Mouse (Mus musculus) left cerebral cortex, adult 2 months (tissue): Measurements from ENCODE around the gene Prss33. TPM values are rescaled to one million over a fixed set of nuclear protein-coding genes. Genes with fewer than 3 reads are reported as not detected.

Source experiments
- DNase-seq, 2 experiments: peaks; one replicate each; pipeline ENCODE4 v3.0.0; 2021 to 2022; ENCODE audit warnings: low spot score in 2 of 2, mixed read lengths in 1 of 2; ENCODE audit errors: extremely low spot score in 1 of 2
- H3K27ac ChIP-seq: fragments of 200-600 bp; 2 replicates; pipeline ENCODE4 v1.8.1; 2022
- H3K4me3 ChIP-seq: fragments of 200-600 bp; 2 replicates; pipeline ENCODE4 v1.8.1; 2022
- CTCF ChIP-seq: fragments of 200-600 bp; IDR thresholded peaks from 2 replicates; pipeline ENCODE4 v1.8.1; 2022; ENCODE audit warnings: antibody characterized with exemption, mild to moderate bottlenecking, moderate library complexity
- intact Hi-C: fragments of 180-260 bp; cut with DNase I; formaldehyde crosslinking; loops from one replicate; pipeline ENCODE4 v1.15.1; 2025
- total RNA-seq, 2 experiments: library from RNA; stranded (reverse); gene quantifications; 2 replicates each; pipeline ENCODE4 v1.2.3; 2021

Gene Prss33
- total RNA-seq, 2 experiments from 2014 or later = not detected

DNA sequence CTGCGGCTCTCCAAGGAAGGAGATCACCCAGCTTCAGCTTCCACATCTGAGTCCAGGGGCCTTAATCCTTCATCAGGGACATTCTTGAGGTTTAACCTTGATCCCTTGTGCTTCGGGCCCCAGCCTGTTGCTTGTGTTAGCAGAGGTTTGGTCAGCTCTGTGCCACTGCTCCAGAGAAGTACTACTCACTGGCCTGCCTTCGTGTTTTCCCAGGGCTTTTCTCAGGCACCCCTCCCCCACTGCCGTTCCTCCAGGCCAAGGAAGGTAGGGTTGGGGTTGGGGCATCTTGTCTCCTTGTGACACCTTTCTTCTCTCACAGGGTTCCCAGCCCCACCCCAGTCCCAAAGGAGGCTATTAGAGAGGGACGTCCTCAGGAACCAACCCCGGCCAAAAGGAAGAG lies 13.8 kb downstream of the Prss33 start:
- Histone ChIP-seq H3K4me3 (no peak overlapping the region), H3K27ac (no peak overlapping the region)
- intact Hi-C loops = no loop called here
- DNase-seq = no peak
- TF ChIP-seq CTCF = no peak

DNA sequence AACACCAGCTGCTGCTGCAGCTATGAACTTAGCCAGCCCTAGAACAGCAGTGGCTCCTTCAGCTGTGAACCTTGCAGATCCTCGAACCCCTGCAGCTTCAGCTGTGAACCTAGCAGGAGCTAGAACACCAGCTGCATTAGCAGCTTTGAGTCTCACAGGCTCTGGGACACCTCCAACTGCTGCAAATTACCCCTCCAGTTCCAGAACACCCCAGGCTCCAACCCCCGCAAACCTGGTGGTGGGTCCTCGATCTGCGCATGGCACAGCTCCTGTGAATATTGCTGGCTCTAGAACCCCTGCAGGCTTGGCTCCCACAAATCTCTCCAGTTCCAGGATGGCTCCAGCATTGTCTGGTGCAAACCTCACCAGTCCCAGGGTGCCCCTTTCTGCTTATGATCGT lies 15.1 kb downstream of the Prss33 start:
- TF ChIP-seq CTCF = no peak
- intact Hi-C loops = no loop called here
- Histone ChIP-seq H3K4me3 (no peak overlapping the region), H3K27ac (no peak overlapping the region)
- DNase-seq = no peak

DNA sequence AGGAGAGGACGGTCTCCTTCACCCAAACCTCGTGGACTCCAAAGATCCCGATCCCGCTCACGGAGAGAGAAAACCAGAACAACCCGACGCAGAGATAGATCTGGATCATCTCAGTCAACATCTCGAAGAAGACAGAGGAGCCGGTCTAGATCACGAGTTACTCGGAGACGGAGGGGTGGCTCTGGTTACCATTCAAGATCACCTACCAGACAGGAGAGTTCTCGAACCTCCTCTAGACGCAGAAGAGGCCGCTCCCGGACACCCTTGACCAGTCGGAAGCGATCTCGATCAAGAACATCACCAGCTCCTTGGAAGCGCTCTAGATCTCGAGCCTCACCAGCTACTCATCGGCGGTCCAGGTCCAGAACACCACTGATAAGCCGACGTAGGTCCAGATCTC lies 16.6 kb downstream of the Prss33 start:
- TF ChIP-seq CTCF = no peak
- no peak for DNase-seq
- intact Hi-C loops = no loop called here
- H3K4me3 ChIP-seq = no peak overlapping the region
- H3K27ac ChIP-seq = no peak overlapping the region

DNA sequence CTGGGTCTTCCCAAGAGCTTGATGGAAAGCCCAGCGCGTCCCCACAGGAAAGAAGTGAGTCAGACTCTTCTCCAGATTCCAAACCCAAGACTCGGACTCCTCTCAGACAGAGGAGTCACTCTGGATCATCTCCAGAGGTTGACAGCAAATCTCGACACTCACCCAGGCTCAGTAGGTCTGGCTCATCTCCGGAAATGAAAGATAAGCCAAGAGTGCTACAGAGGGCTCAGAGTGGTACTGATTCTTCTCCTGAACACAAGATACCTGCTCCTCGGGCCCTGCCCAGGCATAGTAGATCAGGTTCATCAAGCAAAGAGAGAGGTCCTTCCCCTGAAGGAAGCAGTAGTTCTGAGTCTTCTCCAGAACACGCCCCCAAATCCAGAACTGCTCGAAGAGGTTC lies 17.3 kb downstream of the Prss33 start:
- no peak for DNase-seq
- TF ChIP-seq CTCF = no peak
- Histone ChIP-seq H3K4me3 (no peak overlapping the region), H3K27ac (no peak overlapping the region)
- intact Hi-C loops = no loop called here

DNA sequence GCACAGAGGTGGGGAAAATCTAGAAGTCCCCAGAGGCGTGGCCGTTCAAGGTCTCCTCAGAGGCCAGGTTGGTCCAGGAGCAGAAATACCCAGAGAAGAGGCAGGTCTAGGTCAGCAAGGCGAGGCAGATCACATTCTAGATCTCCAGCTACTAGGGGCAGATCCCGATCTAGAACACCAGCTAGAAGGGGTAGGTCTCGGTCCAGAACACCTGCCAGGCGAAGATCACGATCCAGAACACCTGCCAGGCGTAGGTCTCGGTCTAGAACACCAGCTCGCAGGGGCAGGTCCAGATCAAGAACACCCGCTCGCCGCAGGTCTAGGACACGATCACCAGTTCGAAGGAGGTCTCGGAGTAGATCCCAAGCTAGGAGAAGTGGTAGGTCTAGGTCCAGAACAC lies 20.2 kb downstream of the Prss33 start:
- intact Hi-C loops = no loop called here
- DNase-seq = no peak
- TF ChIP-seq CTCF = no peak
- Histone ChIP-seq H3K27ac (no peak overlapping the region), H3K4me3 (no peak overlapping the region)

DNA sequence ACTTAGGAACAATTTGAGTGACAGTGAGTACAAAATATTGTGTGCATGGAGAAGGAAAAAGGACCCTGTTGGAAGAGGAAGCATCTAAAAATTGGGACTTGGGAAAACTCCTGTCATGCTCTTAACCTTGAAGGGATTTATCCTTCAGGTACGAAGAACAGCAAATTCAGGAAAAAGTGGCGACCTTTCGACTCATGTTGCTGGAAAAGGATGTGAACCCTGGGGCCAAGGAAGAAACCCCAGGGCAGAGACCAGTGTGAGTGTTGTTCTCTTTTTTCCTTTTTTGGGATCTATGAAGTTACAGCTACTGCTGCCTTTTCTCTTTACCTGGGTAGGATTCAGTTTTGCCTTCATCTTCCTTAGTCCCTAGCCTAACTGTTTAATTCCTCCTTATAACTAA lies 27.9 kb downstream of the Prss33 start:
- intact Hi-C loops = no loop called here

DNA sequence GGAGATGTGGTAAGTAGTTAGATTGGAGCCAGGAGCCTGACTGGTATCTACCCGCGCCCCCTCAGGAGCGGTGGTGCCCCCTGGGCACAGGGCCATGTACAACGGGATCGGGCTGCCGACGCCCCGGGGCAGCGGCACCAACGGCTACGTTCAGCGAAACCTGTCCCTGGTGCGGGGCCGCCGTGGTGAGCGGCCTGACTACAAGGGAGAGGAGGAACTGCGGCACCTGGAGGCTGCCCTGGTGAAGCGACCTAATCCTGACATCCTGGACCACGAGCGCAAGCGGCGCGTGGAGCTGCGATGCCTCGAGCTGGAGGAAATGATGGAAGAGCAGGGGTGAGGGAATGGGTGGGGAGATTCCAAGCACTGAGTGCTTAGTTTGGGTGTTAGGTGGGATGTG lies 29.0 kb downstream of the Prss33 start:
- TF ChIP-seq CTCF = peak; percentile 16
- Histone ChIP-seq H3K4me3 (peak overlapping the region; percentile 36), H3K27ac (no peak overlapping the region)
- intact Hi-C loops = no loop called here
- peak in 1 of 2 experiments; percentile 38 for DNase-seq

More for the DNA sequence above, 27.9 kb downstream of the Prss33 start:
- Histone ChIP-seq H3K4me3 (no peak overlapping the region), H3K27ac (no peak overlapping the region)
- no peak for DNase-seq
- TF ChIP-seq CTCF = no peak

DNA sequence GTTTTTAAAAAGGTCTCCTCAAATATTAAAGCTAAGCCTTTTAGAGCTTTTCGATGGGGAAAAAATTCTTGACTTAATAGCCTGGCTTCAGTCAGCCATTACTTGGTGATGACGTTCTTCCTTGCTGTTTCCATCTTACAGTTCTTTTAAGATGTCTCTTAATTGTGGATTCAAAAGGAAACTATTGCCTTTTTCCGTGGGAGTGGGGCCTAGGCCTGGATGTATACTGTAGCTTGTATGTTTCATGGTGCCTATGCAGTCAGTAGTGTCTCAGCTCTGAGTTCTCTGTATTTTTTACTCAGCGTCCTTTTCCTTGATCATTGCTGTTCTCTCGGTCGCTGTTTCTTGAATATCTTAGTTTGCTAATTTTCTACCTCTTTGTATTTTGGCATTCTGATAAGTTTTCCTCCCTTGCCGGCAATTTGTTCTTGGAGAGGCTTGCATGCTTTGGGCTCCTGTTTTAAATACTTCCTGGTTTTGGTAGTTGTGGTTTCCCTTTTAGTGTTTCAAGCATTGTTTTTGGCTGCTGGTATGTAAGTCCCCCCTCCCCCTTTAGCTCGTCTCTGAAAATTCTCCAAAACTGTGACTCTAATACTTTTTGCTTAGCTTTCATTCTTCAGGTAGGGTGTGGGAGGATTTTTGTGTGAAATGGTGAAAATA lies 31.3 kb downstream of the Prss33 start:
- no peak overlapping the region for H3K27ac ChIP-seq
- peak overlapping the region; percentile 94 for H3K4me3 ChIP-seq
- DNase-seq = no peak
- intact Hi-C loops = loop anchor here (5.0 kb wide), 1 partner anchor 62 kb away; the partner anchor contains the start of gene Paqr4
- no peak for TF ChIP-seq CTCF

DNA sequence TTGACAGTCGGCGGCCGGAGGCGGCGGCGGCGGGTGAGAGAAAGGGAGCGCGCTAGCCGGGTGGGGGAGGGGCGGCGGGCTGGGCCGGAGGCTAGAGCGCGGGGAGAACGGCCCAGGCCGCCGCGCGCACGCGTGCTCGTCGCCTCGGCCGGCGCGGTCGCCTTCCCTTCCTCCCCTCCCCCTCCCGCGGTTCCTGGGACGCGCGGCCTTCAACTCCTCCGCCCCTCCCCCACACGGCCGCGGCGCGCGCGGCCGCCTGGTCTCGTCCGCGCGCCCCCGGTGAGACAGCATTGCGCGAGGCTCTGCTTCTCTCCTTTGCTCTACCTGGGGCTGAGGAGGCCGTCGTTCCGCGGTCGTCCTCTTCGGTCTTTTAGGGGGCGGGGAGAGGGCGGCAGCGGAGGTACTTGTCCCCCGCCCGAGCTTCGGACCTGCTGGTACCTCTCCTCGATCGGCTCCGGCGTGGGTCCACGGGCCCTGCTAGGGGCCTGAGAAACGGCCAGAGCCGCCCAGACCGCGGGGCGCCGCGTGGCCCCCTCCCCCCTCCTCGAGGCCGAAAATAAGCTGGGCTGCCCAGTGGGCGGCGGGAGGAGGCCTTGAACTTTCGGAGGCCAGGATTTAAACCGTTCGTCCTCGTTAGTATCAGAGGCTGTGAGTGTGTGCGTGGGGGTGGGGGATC lies 32.4 kb downstream of the Prss33 start:
- intact Hi-C loops = loop anchor here (1.0 to 5.0 kb wide), 3 partner anchors 25 to 61 kb away; partner anchors contain the start of genes Flywch1 and Paqr4
- DNase-seq = peak; percentile 71 to 80

DNA sequence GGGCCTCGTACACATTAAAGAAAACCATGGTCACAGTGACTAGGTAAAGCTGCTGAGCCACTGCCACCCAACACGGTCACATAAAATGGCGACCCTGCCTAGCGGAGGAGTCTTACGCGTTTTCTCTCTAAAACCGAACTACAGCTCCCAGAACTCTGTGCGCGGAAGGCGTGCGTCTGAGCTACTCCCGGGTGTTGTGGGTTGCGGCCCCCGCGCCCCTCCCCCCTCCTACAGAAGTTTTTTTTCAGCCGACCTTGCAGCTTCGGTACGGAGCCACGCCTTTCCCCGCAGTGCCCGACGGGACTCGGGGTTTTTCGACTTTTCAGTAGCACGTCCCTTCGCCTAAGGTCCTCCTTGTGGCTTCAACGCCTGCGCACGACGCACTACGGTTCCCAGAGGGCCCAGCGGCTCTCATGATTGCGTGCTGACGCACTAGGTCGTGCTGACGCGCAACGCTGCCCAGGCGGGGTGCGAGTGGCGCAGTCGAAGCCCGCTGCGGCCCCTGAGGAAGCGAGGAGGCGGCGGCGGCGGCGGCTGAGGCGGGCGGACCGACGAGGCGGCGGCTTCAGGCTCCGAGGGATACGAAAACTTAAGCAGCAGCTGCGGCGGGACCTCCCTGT lies 33.0 kb downstream of the Prss33 start:
- peak overlapping the region; percentile 97 for H3K27ac ChIP-seq
- peak; percentile 95 to 99 for DNase-seq
- peak overlapping the region; percentile 94 for H3K4me3 ChIP-seq
- no peak; the same call in 1 of the 2 replicates for TF ChIP-seq CTCF
- intact Hi-C loops = loop anchor here (1.0 to 5.0 kb wide), 4 partner anchors 13 to 61 kb away; partner anchors contain the start of genes Flywch1, Paqr4 and Srrm2

More for the DNA sequence above, 32.4 kb downstream of the Prss33 start:
- Histone ChIP-seq H3K4me3 (peak overlapping the region; percentile 94), H3K27ac (peak overlapping the region; percentile 97)
- no peak for TF ChIP-seq CTCF

DNA sequence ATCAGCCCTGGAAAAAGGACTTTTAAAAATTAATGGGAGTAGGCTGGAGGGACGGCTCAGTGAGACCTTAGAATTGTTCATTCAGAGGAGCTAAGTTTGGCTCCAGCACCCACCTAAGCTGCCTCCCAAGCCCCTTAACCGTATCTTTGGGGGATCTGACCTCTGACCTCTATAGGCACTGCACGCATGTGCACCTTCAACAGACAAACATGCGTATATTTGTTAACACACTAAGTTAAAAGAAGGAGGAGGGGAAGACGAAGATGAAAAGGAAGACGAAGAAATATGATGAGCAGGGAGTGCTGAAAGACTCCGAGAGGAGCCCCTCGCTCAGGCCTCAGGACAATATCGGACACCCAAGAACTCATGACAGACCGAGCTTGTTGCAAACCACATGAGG lies 34.2 kb downstream of the Prss33 start:
- intact Hi-C loops = loop anchor here (1.0 to 5.0 kb wide), 2 partner anchors 11 to 59 kb away; partner anchors contain the start of genes Paqr4 and Srrm2
- no peak for TF ChIP-seq CTCF

DNA sequence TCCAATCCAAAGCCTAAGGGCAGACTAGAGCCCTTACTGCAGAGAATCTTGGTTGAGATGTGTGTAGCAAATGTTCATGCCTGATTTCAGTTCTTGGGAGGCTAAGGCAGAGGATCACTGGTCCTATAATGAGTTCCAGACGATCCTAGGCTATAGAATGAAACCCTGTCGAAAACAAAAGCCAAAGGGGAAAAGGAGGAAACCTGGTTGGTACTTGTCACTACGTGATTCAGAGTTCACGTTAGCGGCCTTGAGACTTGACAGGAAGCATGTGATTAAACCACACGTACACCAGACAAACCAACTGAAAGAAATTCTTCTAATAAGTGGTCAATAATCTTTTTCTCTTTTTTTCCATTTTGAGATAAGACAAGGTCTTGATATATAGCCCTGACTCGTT lies 38.5 kb downstream of the Prss33 start:
- intact Hi-C loops = no loop called here
- no peak overlapping the region for H3K27ac ChIP-seq
- no peak for TF ChIP-seq CTCF
- H3K4me3 ChIP-seq = no peak overlapping the region
- DNase-seq = no peak

More for the DNA sequence above, 34.2 kb downstream of the Prss33 start:
- DNase-seq = no peak
- Histone ChIP-seq H3K27ac (no peak overlapping the region), H3K4me3 (no peak overlapping the region)
